Mouse (Mus musculus): ENCODE data around the gene Bicdl1.

GRCm38 (mm10) chr5:115626237-115626886 lies 105.1 kb downstream of the Bicdl1 start:
- no peak for TF ChIP-seq POLR2A (IDR thresholded peaks at IDR 0.05; ENCODE audit: insufficient read depth, low read depth, low read length)
- TF ChIP-seq CTCF (IDR thresholded peaks at IDR 0.05): no peak
